Mouse (Mus musculus) erythroblast, adult 5-6 weeks (primary cell): ENCODE data around the gene Atp6v0a1. TPM values are rescaled to one million over a fixed set of nuclear protein-coding genes. Genes with fewer than 3 reads are reported as not detected.

Experiments
- ATAC-seq: replicated peaks from 2 replicates; pipeline ENCODE4 v1.8.0; 2016; ENCODE audit warnings: moderate number of reproducible peaks, mild to moderate bottlenecking, moderate TSS enrichment, inconsistent platforms; ENCODE audit not compliant: poor library complexity, low FRiP score, severe bottlenecking
- total RNA-seq, 2 experiments: library from RNA; stranded (forward) in 1 of 2; stranded (reverse) in 1 of 2; fragments of 150-400 nt in 1 of 2; fragments of 200-764, 138-1000 nt in 1 of 2; gene quantifications; 2 replicates each; pipeline versions ENCODE4 v1.2.3 to v1.2.4; 2015 to 2017; ENCODE audit warnings: low replicate concordance in 2 of 2

The Atp6v0a1 gene
- total RNA-seq (2015; ENCODE audit: low replicate concordance): 487 and 539 TPM in 2 replicates
- 528 and 748 TPM in 2 replicates for total RNA-seq (2017; ENCODE audit: low replicate concordance)

DNA sequence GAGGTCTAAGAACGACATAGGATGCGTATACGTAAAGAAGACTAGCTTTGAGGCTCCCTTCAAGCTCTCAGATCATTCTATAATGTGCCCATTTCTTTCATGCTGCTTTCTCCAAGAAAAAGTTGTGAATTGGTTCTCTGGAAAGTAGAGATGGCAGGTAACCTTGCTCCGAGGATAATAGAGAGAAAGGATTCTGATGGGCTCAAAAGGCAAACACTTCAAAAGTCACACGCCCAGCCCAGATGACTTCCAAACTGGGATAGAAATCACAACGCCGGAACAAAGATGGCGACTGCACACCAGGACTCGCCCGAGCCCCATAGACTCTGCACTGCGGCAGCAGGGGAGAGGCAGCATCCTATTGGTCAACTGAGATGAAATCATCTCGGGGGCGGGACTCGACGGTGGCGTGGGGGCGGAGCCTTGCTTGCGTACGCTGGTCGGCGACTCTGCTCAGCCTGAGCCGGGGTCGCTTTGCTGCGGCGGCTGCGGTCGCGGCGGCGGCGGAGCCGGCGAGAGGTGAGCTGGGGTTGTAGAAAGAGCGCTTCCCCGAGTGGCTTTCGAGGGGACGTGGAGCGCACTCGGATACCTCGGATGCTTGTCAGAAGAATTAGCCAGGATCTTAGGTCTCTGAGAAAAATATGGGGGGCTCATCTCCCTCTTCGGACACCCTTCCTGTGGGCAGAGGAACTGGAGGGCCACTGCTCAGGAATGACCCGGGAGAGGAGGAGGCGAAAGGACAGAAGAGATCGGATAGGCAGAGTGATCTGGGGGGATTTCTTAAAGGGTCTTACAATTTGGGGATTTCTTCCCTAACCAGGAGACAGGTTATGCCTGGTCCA is at the start of gene Atp6v0a1:
Gene Atp6v0a1 (plus strand): TSS at position 407 of the 842 bp plus-strand sequence.
- peak; percentile 92 for ATAC-seq

DNA sequence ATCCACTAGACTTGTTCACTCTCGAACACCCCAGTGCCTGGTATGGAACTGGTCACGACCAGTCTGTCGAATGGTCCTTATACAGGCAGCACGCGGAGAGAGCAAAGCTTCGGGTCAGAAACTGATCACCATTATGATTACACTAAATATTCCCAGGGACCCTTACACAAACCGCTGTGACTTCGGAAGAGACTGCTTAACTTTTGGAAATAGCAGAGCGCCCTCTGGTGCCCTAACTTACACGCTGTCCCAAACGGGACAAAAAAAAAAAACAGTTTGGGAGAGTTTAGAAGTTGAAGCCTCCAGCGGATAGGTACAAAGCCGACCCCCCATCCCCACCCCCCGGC is 49.8 kb upstream of the Atp6v0a1 start:
- peak; percentile 47; the same call in 1 of the 2 replicates for ATAC-seq

DNA sequence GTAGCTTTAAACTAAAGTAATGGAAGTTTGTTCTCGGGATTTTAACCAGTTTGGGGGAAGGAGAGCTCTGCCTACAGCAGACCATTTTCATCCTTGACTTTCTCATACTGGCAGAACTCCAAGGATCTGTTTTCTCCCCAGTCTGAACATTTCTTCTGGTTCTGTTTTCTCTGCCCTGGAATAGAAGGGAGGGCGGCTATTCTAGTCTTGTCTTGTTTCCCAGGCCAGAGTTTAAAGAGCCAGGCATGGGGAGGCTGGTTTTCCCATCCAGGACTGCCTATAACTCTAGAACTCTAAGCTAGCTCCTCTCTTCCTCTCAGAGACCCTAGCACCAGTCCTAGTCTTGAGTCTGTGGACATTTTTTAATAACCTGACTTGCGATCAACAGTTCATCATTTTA is 49.4 kb upstream of the Atp6v0a1 start:
- no peak for ATAC-seq

- peak; percentile 75 for ATAC-seq
These were observed 48.7 kb upstream of the Atp6v0a1 start for GRCm38 (mm10) chr11:100960540-100960939.

- no peak for ATAC-seq
These were observed 46.8 kb upstream of the Atp6v0a1 start for GRCm38 (mm10) chr11:100962371-100962911.

DNA sequence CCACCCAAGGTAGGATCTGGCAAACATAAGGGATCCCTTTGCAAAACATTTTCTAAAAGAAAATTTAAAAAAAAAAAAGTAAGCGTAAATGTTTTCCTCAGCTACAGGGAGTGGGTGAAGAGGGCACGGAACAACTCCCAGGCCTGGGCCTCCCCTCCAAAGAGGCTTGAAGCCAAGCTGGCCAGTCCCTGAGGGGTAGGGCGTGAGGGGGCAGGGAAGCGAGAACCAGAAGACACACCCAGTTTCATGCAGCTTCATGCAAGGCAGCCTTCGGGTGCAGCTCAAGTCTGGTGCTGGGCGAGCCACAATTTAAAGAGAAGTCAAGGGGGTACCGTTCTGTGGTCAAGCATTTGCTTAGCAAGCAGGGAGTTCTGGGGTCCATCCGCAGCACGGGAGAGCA is 45.6 kb upstream of the Atp6v0a1 start:
- ATAC-seq: no peak

DNA sequence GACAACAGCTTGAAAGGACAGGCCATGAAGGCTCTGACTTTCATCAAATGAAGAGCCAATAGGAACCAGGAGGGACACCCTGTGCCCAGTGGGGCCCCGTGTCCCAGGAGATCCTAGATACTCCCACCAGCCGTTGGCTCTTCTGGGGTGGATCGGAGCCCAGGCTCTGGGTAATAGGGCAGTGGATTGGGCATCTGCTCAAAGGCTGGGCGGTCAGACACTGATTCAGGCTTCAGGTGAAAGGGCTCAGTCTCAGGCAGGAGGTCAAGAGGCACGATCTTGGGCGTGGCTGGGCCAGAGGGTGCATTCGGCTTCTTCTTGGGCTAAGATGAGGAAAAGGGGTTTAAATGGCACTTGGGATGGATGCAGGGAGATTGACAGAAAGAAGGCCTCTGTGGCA is 45.1 kb upstream of the Atp6v0a1 start:
- no peak for ATAC-seq

DNA sequence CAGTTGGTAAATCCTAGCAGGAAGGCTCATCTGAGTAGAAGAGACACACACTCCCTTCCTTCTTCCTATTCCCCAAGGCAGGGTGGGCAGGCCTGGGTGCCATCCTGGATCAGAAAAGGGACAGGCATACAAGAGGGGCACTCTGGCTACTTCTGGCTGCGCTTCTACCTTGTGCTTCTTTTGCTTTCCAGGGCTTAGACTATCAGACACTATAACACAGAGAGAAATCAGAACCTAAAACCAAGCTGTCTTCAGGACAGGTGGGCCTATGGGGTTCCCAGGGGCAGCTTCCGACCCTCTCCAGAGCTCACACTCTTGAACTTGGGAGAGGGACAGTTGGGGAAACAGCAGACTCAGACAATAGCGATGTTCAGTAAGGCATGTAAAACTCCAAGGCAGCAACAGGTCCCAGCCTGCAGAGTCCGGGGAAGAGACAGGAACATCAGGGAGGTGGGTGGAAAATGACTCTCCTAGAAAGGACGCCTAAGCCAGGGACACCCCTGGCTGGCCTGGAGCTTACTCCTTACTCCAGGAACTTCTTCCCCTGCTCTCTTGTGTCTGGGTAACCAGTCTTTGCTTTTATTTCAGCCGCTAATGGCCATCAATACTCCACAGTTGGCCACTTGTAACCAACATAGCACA is 44.2 kb upstream of the Atp6v0a1 start:
- ATAC-seq: no peak

DNA sequence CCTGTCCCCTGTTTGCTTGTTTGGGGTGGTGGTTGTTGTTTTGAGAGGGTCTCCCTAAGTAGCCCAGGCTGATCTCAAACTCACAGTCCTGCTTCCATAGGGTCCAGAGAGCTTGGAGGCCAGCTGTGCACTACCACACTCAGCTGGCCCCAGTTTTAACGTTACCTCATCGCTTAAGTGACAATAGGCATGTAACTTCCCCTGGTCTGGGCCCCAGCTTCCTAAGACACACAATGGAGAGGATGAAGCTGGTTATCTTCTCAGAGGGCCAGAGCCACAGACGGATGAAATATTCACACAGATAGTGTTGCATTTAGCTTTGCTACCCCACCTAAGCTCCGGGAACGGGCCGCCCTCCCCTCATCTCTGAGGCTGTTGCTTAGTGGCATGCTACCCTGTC is 43.5 kb upstream of the Atp6v0a1 start:
- ATAC-seq: no peak

DNA sequence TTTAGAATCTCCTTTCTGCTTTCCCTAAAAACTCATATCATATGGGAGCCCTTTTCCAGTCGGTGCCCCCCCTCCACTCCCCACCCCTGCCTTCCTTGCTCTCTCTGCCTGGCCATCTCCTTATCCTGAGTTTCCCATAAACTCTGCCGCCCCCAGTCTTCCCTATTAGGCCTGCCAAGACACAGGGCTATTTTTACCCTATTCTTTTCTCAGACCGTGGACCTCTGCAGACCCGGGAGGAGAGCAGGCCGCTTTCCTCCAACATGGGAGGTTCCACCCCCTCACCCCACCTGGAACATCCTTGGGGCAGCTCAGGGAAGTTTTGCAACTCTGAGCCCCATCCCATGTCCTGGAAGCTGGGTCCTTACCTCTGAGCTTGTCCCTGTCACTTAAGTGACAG is 41.9 kb upstream of the Atp6v0a1 start:
- no peak for ATAC-seq

GRCm38 (mm10) chr11:100967881-100968420 is 41.3 kb upstream of the Atp6v0a1 start:
- no peak for ATAC-seq

DNA sequence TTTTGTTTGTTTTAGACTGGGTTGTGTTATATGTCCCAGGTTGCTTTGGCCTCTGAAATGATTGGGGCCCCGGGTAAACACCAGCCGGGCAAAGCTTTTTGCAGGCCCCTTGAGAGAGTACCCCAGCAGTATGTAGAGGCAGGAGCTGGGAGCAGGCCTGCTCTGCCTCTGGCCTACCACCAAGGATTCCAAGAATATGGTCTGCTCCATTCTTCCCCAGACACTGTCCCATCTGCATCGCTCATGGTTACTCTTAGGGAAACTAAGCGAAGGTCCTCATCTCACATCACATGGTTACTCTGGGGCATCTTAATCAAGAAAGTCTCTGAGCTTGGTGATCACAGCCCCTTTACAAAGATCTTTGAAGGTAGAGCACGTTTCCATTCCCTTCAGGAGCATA is 40.8 kb upstream of the Atp6v0a1 start:
- no peak for ATAC-seq

DNA sequence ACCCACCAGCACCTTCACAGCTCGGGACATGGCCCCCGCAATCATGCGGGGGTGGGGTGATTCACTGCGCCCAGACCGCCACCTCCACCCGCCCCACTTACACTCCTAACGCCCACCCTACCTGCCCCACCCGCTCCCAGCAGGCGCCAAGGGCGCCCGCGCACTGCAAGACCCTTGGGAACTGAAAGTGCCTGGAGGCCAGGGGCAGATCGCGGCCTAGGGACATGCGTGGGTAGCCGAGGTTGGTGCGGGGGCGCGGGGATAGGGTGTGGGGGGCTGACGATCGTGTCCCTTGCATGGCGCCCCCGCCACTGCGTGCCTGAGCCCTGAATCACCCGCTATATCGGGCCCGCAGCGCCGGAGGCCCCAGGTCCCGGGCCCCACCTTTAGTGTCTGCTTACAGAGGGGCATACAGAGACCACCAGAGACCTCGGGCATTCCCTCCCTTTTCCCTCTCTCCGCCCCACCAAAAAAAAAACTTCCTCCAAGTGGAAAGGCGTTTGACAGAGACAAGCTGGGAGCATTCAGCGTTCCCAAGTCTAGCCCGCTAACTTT is 40.0 kb upstream of the Atp6v0a1 start:
- ATAC-seq: no peak

- 0 out of 2 replicates have a peak, but pooled peaks have one; percentile 22 for ATAC-seq
These were observed 39.3 kb upstream of the Atp6v0a1 start for GRCm38 (mm10) chr11:100969744-100970556.

DNA sequence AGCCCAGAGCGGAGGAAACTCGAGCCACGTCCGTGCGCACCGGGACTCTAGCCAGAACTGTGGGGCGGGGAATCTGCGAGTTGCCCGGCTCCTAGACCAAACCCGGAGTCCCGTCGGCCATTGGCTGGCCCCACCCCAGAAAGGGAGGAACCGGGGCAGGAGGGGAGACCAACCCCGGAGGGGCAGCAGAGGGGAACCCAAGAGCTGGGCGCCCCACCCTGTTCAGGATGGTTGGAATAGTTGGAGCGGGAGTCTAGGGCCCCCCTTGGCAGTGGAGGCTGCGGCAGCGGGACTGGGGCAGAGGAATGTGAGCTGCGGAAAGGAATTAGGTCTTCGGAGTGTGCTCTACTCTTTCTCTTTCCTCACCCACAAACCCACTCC is 38.7 kb upstream of the Atp6v0a1 start, which contains the start of gene Cavin1:
Gene Cavin1 (minus strand): TSS at position 331 of the 381 bp plus-strand sequence.
- ATAC-seq: no peak

GRCm38 (mm10) chr11:100971455-100971854 is 37.8 kb upstream of the Atp6v0a1 start:
- ATAC-seq: no peak

- no peak for ATAC-seq
These were observed 36.0 kb upstream of the Atp6v0a1 start for GRCm38 (mm10) chr11:100973245-100973644.

- ATAC-seq: no peak
These were observed 34.8 kb upstream of the Atp6v0a1 start for GRCm38 (mm10) chr11:100974381-100974970.

- ATAC-seq: no peak
These were observed 34.0 kb upstream of the Atp6v0a1 start for GRCm38 (mm10) chr11:100975241-100975640.
